Mouse (Mus musculus) G1E (cell line): ENCODE results near the gene Vax2. TPM values are rescaled to one million over a fixed set of nuclear protein-coding genes. Genes with fewer than 3 reads are reported as not detected.

ENCODE experiments used
- ATAC-seq: 2 replicates; pipeline ENCODE4 v1.8.0; 2016; ENCODE audit warnings: mild to moderate bottlenecking; ENCODE audit not compliant: insufficient number of reproducible peaks, poor library complexity, low FRiP score, severe bottlenecking; ENCODE audit errors: extremely low read depth
- DNase-seq: peaks from one replicate; pipeline ENCODE4 v3.0.0; 2012; ENCODE audit warnings: low spot score
- H3K27me3 ChIP-seq: 2 replicates; pipeline ENCODE4 v1.6.1; 2012; ENCODE audit warnings: mild to moderate bottlenecking, low read length, inconsistent platforms; ENCODE audit not compliant: insufficient read depth
- H3K36me3 ChIP-seq: replicated peaks from 2 replicates; pipeline ENCODE3; 2012; ENCODE audit warnings: mild to moderate bottlenecking, inconsistent platforms
- H3K4me1 ChIP-seq: 2 replicates; pipeline ENCODE4 v1.6.1; 2012; ENCODE audit warnings: low read depth, low read length, inconsistent platforms, mixed read lengths; ENCODE audit not compliant: insufficient read depth
- H3K4me3 ChIP-seq: 2 replicates; pipeline ENCODE4 v1.5.1; 2012; ENCODE audit warnings: low read depth, mild to moderate bottlenecking, inconsistent platforms, low read length, moderate library complexity, mixed read lengths
- H3K9me3 ChIP-seq: replicated peaks from 2 replicates; pipeline ENCODE4 v1.6.1; 2012; ENCODE audit warnings: inconsistent platforms
- CTCF ChIP-seq: IDR thresholded peaks from 2 replicates; pipeline ENCODE4 v1.5.1; 2012; ENCODE audit warnings: low read depth, low read length, inconsistent platforms, mixed read lengths
- GATA1 ChIP-seq: IDR thresholded peaks from 2 replicates; pipeline ENCODE4 v1.6.1; 2012; ENCODE audit warnings: borderline replicate concordance, low read length, inconsistent platforms, mixed read lengths
- GATA2 ChIP-seq: IDR thresholded peaks from 2 replicates; pipeline ENCODE4 v1.6.1; 2012; ENCODE audit warnings: low read depth, low read length, inconsistent platforms, borderline replicate concordance
- POLR2AphosphoS5 ChIP-seq: IDR thresholded peaks from 2 replicates; pipeline ENCODE4 v1.6.1; 2012; ENCODE audit warnings: low read depth, low read length, inconsistent platforms; ENCODE audit not compliant: insufficient replicate concordance
- TAL1 ChIP-seq: conservative IDR thresholded peaks from 2 replicates; pipeline ENCODE4 v1.6.1; 2012; ENCODE audit warnings: low read depth, low read length, inconsistent platforms, mixed read lengths
- polyA plus RNA-seq: library from polyadenylated mRNA; stranded (reverse); fragments of >175 nt; gene quantifications from 2 replicates; pipeline ENCODE4 v1.2.3, GENCODE M21; 2012
- total RNA-seq, 2 experiments: library from RNA; stranded (forward) in 1 of 2; stranded (reverse) in 1 of 2; fragments of 200-1000 nt in 1 of 2; fragments of >200 nt in 1 of 2; fragmentation: Nextera tagmentation in 1 of 2; gene quantifications; 2 replicates each; pipeline ENCODE4 v1.2.3; 2014 to 2017

Gene Vax2
- total and polyA plus RNA-seq, 3 experiments, result not detected

- no peak overlapping the region for H3K4me3 ChIP-seq
- DNase-seq (peak; percentile 28), ATAC-seq (no peak)
- peaks cover 14% of the 10 kb centered on the region for H3K27me3 ChIP-seq
- TF ChIP-seq CTCF (peak; percentile 69), GATA2 (no peak)
- H3K9me3 ChIP-seq, result no peaks in the 10 kb centered on the region
- H3K36me3 ChIP-seq, result no peaks in the 10 kb centered on the region
- H3K4me1 ChIP-seq, result 0 out of 2 replicates have a peak, but pooled peaks cover 2% of the 10 kb centered on the region
Observed at GRCm38 (mm10) chr6:83731128-83731527, 20.1 kb downstream of the Vax2 start.

- Histone ChIP-seq H3K4me1 (no peaks in the 10 kb centered on the region), H3K9me3 (no peaks in the 10 kb centered on the region), H3K27me3 (peaks cover 14% of the 10 kb centered on the region), H3K36me3 (no peaks in the 10 kb centered on the region), H3K4me3 (no peak overlapping the region)
- no peak for ATAC-seq
- TF ChIP-seq POLR2AphosphoS5 (no peak), GATA2 (no peak), CTCF (no peak)
- no peak for DNase-seq
Observed at GRCm38 (mm10) chr6:83737311-83737710, 26.2 kb downstream of the Vax2 start.

GRCm38 (mm10) chr6:83738596-83738995 lies 27.5 kb downstream of the Vax2 start:
- Histone ChIP-seq H3K4me3 (no peak overlapping the region), H3K4me1 (no peaks in the 10 kb centered on the region), H3K27me3 (peaks cover 19% of the 10 kb centered on the region), H3K36me3 (no peaks in the 10 kb centered on the region), H3K9me3 (no peaks in the 10 kb centered on the region)
- TF ChIP-seq POLR2AphosphoS5, result no peak
- TF ChIP-seq TAL1, result no peak
- TF ChIP-seq CTCF, result no peak
- no peak for TF ChIP-seq GATA2
- TF ChIP-seq GATA1, result no peak
- DNase-seq (no peak), ATAC-seq (no peak)

- H3K4me1 ChIP-seq, result no peaks in the 10 kb centered on the region
- no peak for ATAC-seq
- no peak for DNase-seq
- H3K36me3 ChIP-seq, result no peaks in the 10 kb centered on the region
- H3K9me3 ChIP-seq, result no peaks in the 10 kb centered on the region
- no peak within 1 kb of the TSS; the same call in 1 of the 2 replicates for H3K4me3 ChIP-seq
- peaks cover 25% of the 10 kb centered on the region for H3K27me3 ChIP-seq
- no peak for TF ChIP-seq CTCF
- no peak for TF ChIP-seq GATA1
- no peak for TF ChIP-seq GATA2
- no peak for TF ChIP-seq POLR2AphosphoS5
- TF ChIP-seq TAL1, result no peak
Observed at GRCm38 (mm10) chr6:83742761-83743160, 31.7 kb downstream of the Vax2 start, which contains the start of gene Atp6v1b1. Atp6v1b1 (plus strand) TSS chr6:83742990.

GRCm38 (mm10) chr6:83743212-83743611 lies 32.1 kb downstream of the Vax2 start:
- TF ChIP-seq CTCF (no peak), GATA2 (no peak), POLR2AphosphoS5 (no peak), TAL1 (no peak), GATA1 (no peak)
- peaks cover 27% of the 10 kb centered on the region for H3K27me3 ChIP-seq

GRCm38 (mm10) chr6:83744126-83744525 lies 33.1 kb downstream of the Vax2 start:
- Histone ChIP-seq H3K27me3 (peaks cover 31% of the 10 kb centered on the region), H3K4me1 (no peaks in the 10 kb centered on the region), H3K36me3 (no peaks in the 10 kb centered on the region), H3K9me3 (no peaks in the 10 kb centered on the region), H3K4me3 (no peak overlapping the region)
- ATAC-seq, result no peak
- TF ChIP-seq POLR2AphosphoS5 (no peak), CTCF (no peak), TAL1 (no peak), GATA1 (no peak), GATA2 (no peak)
- no peak for DNase-seq

More at GRCm38 (mm10) chr6:83743212-83743611, 32.1 kb downstream of the Vax2 start:
- Histone ChIP-seq H3K9me3 (no peaks in the 10 kb centered on the region), H3K4me3 (no peak overlapping the region), H3K36me3 (no peaks in the 10 kb centered on the region), H3K4me1 (no peaks in the 10 kb centered on the region)
- ATAC-seq, result no peak
- no peak for DNase-seq

- Histone ChIP-seq H3K4me1 (no peaks in the 10 kb centered on the region), H3K4me3 (no peak overlapping the region), H3K9me3 (no peaks in the 10 kb centered on the region), H3K27me3 (peaks cover 34% of the 10 kb centered on the region), H3K36me3 (no peaks in the 10 kb centered on the region)
- DNase-seq (no peak), ATAC-seq (no peak)
- TF ChIP-seq CTCF (no peak), GATA1 (no peak), GATA2 (no peak), POLR2AphosphoS5 (no peak)
Observed at GRCm38 (mm10) chr6:83744557-83744956, 33.5 kb downstream of the Vax2 start.
